Mouse (Mus musculus) stomach, embryonic 15.5 days (tissue): ENCODE results near the gene Cpne1. TPM values are rescaled to one million over a fixed set of nuclear protein-coding genes. Genes with fewer than 3 reads are reported as not detected.

Source experiments
- ATAC-seq: fragments of 200-750 bp; cut with Nextera tagmentation; 2 replicates; pipeline ENCODE4 v1.8.0; 2017; ENCODE audit warnings: low read depth, moderate number of reproducible peaks, moderate TSS enrichment; ENCODE audit not compliant: insufficient read depth, low FRiP score
- H3K27ac ChIP-seq: fragments of 300-500 bp; sonication (generic); 2 replicates; pipeline ENCODE4 v1.5.1; 2015; ENCODE audit warnings: mild to moderate bottlenecking, inconsistent platforms
- H3K27me3 ChIP-seq: fragments of 300-500 bp; sonication (generic); replicated peaks from 2 replicates; pipeline ENCODE4 v1.6.1; 2015; ENCODE audit warnings: inconsistent platforms
- H3K36me3 ChIP-seq: fragments of 300-500 bp; sonication (generic); 2 replicates; pipeline ENCODE4 v1.6.1; 2015; ENCODE audit warnings: inconsistent platforms
- H3K4me1 ChIP-seq: fragments of 300-500 bp; sonication (generic); 2 replicates; pipeline ENCODE4 v1.6.1; 2015; ENCODE audit warnings: inconsistent platforms
- H3K4me2 ChIP-seq: fragments of 300-500 bp; sonication (generic); 2 replicates; pipeline ENCODE4 v1.6.1; 2015; ENCODE audit warnings: mild to moderate bottlenecking, inconsistent platforms
- H3K4me3 ChIP-seq: fragments of 300-500 bp; sonication (generic); replicated peaks from 2 replicates; pipeline ENCODE4 v1.5.1; 2015; ENCODE audit warnings: inconsistent platforms
- H3K9ac ChIP-seq: fragments of 300-500 bp; sonication (generic); 2 replicates; pipeline ENCODE4 v1.6.1; 2015; ENCODE audit warnings: inconsistent platforms
- H3K9me3 ChIP-seq: fragments of 300-500 bp; sonication (generic); 2 replicates; pipeline ENCODE4 v1.6.1; 2016; ENCODE audit warnings: inconsistent platforms
- polyA plus RNA-seq: library from polyadenylated mRNA; unstranded; fragments of >200 nt; fragmentation: Nextera tagmentation; extraction: Ambion mirVana; gene quantifications from 2 replicates; pipeline ENCODE4 v1.2.1, GENCODE M21; 2015

Gene Cpne1
- polyA plus RNA-seq, 1 experiment from 2014 or later, result 51.6 TPM

- Histone ChIP-seq H3K4me2 (no peak overlapping the region), H3K9me3 (no peaks in the 10 kb centered on the region), H3K4me3 (no peak overlapping the region), H3K9ac (no peak overlapping the region), H3K36me3 (no peaks in the 10 kb centered on the region), H3K27ac (no peak overlapping the region), H3K27me3 (no peaks in the 10 kb centered on the region), H3K4me1 (no peaks in the 10 kb centered on the region)
- ATAC-seq, result no peak
These were observed 86.3 kb downstream of the Cpne1 start for GRCm38 (mm10) chr2:156025482-156025881.

Other genes starting within 250 kb of the Cpne1 start
- 64.5 and 72.0 TPM in 2 replicates for gene Uqcc1, start 181.7 kb downstream of the Cpne1 start, polyA plus RNA-seq
- gene Gm15557, start 171.2 kb downstream of the Cpne1 start, polyA plus RNA-seq, result not detected in 2 replicates
- gene Gdf5, start 166.6 kb downstream of the Cpne1 start, polyA plus RNA-seq, result 0.67 and 0.69 TPM in 2 replicates
- gene Cep250, start 155.5 kb downstream of the Cpne1 start, polyA plus RNA-seq, result 21.3 and 22.8 TPM in 2 replicates
- gene 6430550D23Rik, start 104.0 kb downstream of the Cpne1 start, polyA plus RNA-seq, result 1.3 and 1.4 TPM in 2 replicates
- gene Ergic3, start 103.9 kb downstream of the Cpne1 start, polyA plus RNA-seq, result 206 and 222 TPM in 2 replicates
- 1.3 and 1.6 TPM in 2 replicates for gene Fer1l4, start 59.0 kb downstream of the Cpne1 start, polyA plus RNA-seq
- 2.5 and 3.3 TPM in 2 replicates for gene Spag4, start 46.8 kb downstream of the Cpne1 start, polyA plus RNA-seq
- gene Rbm12, start within 50 bp of the Cpne1 start, polyA plus RNA-seq, result 18.4 and 27.0 TPM in 2 replicates
- 12.6 and 12.9 TPM in 2 replicates for gene Gm28036, start 15.1 kb upstream of the Cpne1 start, polyA plus RNA-seq
- gene Romo1, start 32.1 kb upstream of the Cpne1 start, polyA plus RNA-seq, result 350 and 376 TPM in 2 replicates
- 50.0 and 54.2 TPM in 2 replicates for gene Nfs1, start 32.2 kb upstream of the Cpne1 start, polyA plus RNA-seq
- gene Rbm39, start 68.3 kb upstream of the Cpne1 start, polyA plus RNA-seq, result 585 and 589 TPM in 2 replicates
- gene Phf20, start 84.5 kb upstream of the Cpne1 start, polyA plus RNA-seq, result 55.5 and 69.4 TPM in 2 replicates
- gene Cnbd2, start 200.3 kb upstream of the Cpne1 start, polyA plus RNA-seq, result 4.3 and 4.7 TPM in 2 replicates
- gene Scand1, start 200.7 kb upstream of the Cpne1 start, polyA plus RNA-seq, result 65.9 and 76.7 TPM in 2 replicates